Mouse (Mus musculus): Measurements from ENCODE around the gene Rtp4. TPM values are rescaled to one million over a fixed set of nuclear protein-coding genes. Genes with fewer than 3 reads are reported as not detected.

Rtp4 gene
- polyA plus RNA-seq, 1 experiment: 2.7 TPM

GRCm38 (mm10) chr16:23591119-23592105 lies 71.3 kb downstream of the Rtp4 start:
- TF ChIP-seq POLR2A (IDR thresholded peaks at IDR 0.05; ENCODE audit: borderline replicate concordance, extremely low read depth, insufficient read depth, insufficient read length, poor library complexity, severe bottlenecking): no peak
- no peak for TF ChIP-seq CTCF (IDR thresholded peaks at IDR 0.05; ENCODE audit: borderline replicate concordance, extremely low read depth, insufficient read depth, insufficient read length)
- DNase-seq (ENCODE audit: low read depth): peak; percentile 68

- TF ChIP-seq POLR2A (IDR thresholded peaks at IDR 0.05; ENCODE audit: borderline replicate concordance, extremely low read depth, insufficient read depth, insufficient read length, poor library complexity, severe bottlenecking): no peak
- TF ChIP-seq CTCF (IDR thresholded peaks at IDR 0.05; ENCODE audit: borderline replicate concordance, extremely low read depth, insufficient read depth, insufficient read length): no peak
- no peak for DNase-seq (ENCODE audit: low read depth)
Measured at GRCm38 (mm10) chr16:23592501-23592900, 72.4 kb downstream of the Rtp4 start.

GRCm38 (mm10) chr16:23596696-23597095 lies 76.6 kb downstream of the Rtp4 start:
- peak; percentile 90 for DNase-seq (ENCODE audit: low read depth)
- no peak for TF ChIP-seq POLR2A (IDR thresholded peaks at IDR 0.05; ENCODE audit: borderline replicate concordance, extremely low read depth, insufficient read depth, insufficient read length, poor library complexity, severe bottlenecking)
- no peak for TF ChIP-seq CTCF (IDR thresholded peaks at IDR 0.05; ENCODE audit: borderline replicate concordance, extremely low read depth, insufficient read depth, insufficient read length)

- DNase-seq (ENCODE audit: low read depth): no peak
- TF ChIP-seq CTCF (IDR thresholded peaks at IDR 0.05; ENCODE audit: borderline replicate concordance, extremely low read depth, insufficient read depth, insufficient read length) (no peak), POLR2A (IDR thresholded peaks at IDR 0.05; ENCODE audit: borderline replicate concordance, extremely low read depth, insufficient read depth, insufficient read length, poor library complexity, severe bottlenecking) (no peak)
Measured at GRCm38 (mm10) chr16:23597968-23598367, 77.9 kb downstream of the Rtp4 start.

- DNase-seq (ENCODE audit: low read depth): no peak
- no peak for TF ChIP-seq POLR2A (IDR thresholded peaks at IDR 0.05; ENCODE audit: borderline replicate concordance, extremely low read depth, insufficient read depth, insufficient read length, poor library complexity, severe bottlenecking)
- no peak for TF ChIP-seq CTCF (IDR thresholded peaks at IDR 0.05; ENCODE audit: borderline replicate concordance, extremely low read depth, insufficient read depth, insufficient read length)
Measured at GRCm38 (mm10) chr16:23606220-23606619, 86.1 kb downstream of the Rtp4 start.

- TF ChIP-seq POLR2A (IDR thresholded peaks at IDR 0.05; ENCODE audit: borderline replicate concordance, extremely low read depth, insufficient read depth, insufficient read length, poor library complexity, severe bottlenecking): no peak
- no peak for TF ChIP-seq CTCF (IDR thresholded peaks at IDR 0.05; ENCODE audit: borderline replicate concordance, extremely low read depth, insufficient read depth, insufficient read length)
Measured at GRCm38 (mm10) chr16:23606651-23607050, 86.6 kb downstream of the Rtp4 start.

GRCm38 (mm10) chr16:23607911-23608410 lies 87.9 kb downstream of the Rtp4 start:
- no peak for TF ChIP-seq POLR2A (IDR thresholded peaks at IDR 0.05; ENCODE audit: borderline replicate concordance, extremely low read depth, insufficient read depth, insufficient read length, poor library complexity, severe bottlenecking)
- TF ChIP-seq CTCF (IDR thresholded peaks at IDR 0.05; ENCODE audit: borderline replicate concordance, extremely low read depth, insufficient read depth, insufficient read length): no peak
- DNase-seq (ENCODE audit: low read depth): peak; percentile 15

More at GRCm38 (mm10) chr16:23606651-23607050, 86.6 kb downstream of the Rtp4 start:
- DNase-seq (ENCODE audit: low read depth): no peak

GRCm38 (mm10) chr16:23609748-23610185 lies 89.7 kb downstream of the Rtp4 start:
- TF ChIP-seq CTCF (IDR thresholded peaks at IDR 0.05; ENCODE audit: borderline replicate concordance, extremely low read depth, insufficient read depth, insufficient read length) (no peak), POLR2A (IDR thresholded peaks at IDR 0.05; ENCODE audit: borderline replicate concordance, extremely low read depth, insufficient read depth, insufficient read length, poor library complexity, severe bottlenecking) (no peak)
- peak; percentile 72 for DNase-seq (ENCODE audit: low read depth)

GRCm38 (mm10) chr16:23624205-23624604 lies 104.1 kb downstream of the Rtp4 start:
- DNase-seq (ENCODE audit: low read depth): peak; percentile 85

GRCm38 (mm10) chr16:23631531-23631930 lies 111.4 kb downstream of the Rtp4 start:
- TF ChIP-seq POLR2A (IDR thresholded peaks at IDR 0.05; ENCODE audit: borderline replicate concordance, extremely low read depth, insufficient read depth, insufficient read length, poor library complexity, severe bottlenecking) (no peak), CTCF (IDR thresholded peaks at IDR 0.05; ENCODE audit: borderline replicate concordance, extremely low read depth, insufficient read depth, insufficient read length) (no peak)
- no peak for DNase-seq (ENCODE audit: low read depth)

More at GRCm38 (mm10) chr16:23624205-23624604, 104.1 kb downstream of the Rtp4 start:
- TF ChIP-seq POLR2A (IDR thresholded peaks at IDR 0.05; ENCODE audit: borderline replicate concordance, extremely low read depth, insufficient read depth, insufficient read length, poor library complexity, severe bottlenecking) (no peak), CTCF (IDR thresholded peaks at IDR 0.05; ENCODE audit: borderline replicate concordance, extremely low read depth, insufficient read depth, insufficient read length) (no peak)

GRCm38 (mm10) chr16:23632681-23633080 lies 112.6 kb downstream of the Rtp4 start:
- no peak for TF ChIP-seq POLR2A (IDR thresholded peaks at IDR 0.05; ENCODE audit: borderline replicate concordance, extremely low read depth, insufficient read depth, insufficient read length, poor library complexity, severe bottlenecking)
- TF ChIP-seq CTCF (IDR thresholded peaks at IDR 0.05; ENCODE audit: borderline replicate concordance, extremely low read depth, insufficient read depth, insufficient read length): peak; percentile 25; the same call in 1 of the 2 replicates
- no peak for DNase-seq (ENCODE audit: low read depth)
